In the genomic region with DNA sequence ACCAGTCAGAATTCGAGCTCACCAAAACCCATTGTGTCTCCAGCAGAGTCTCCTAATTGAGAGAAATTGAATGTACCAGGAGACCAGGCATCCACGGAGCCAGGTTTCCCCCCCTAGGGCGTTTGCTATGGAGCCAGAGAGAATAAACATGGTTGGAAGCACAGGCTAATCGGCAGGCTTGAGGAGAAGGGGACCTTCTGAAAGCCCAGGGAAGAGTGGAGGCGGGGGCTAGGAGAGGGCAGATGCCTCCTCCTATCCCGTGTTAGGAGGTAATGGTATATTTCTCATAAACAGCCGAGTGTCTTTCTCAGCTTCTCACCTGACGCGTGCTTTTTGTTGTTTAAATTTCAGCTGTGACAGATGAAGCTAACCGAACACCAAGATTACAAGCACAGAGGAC, we compare ENCODE assay signal across 23 mouse cellular contexts. TPM values are rescaled to one million over a fixed set of nuclear protein-coding genes. Genes with fewer than 3 reads are reported as not detected.
DNase-seq lines count a peak whose midpoint lies in the region; ATAC-seq and TF ChIP-seq lines count a peak whose summit lies in the region.
"Had no signal": no experiment of that assay in that cellular context is flagged by ENCODE, and none has a peak within 500 bp of the region (broad histone marks: within the 10 kb centered on the region; RNA-seq: fewer than 3 reads in every experiment).

No protein-coding gene starts in this region.

- H3K9me3 ChIP-seq in heart, embryonic 12.5 days (replicated peaks), result no peaks in the 10 kb centered on the region
- no peaks in the 10 kb centered on the region for H3K9me3 ChIP-seq in midbrain, embryonic 13.5 days
- no peaks in the 10 kb centered on the region for H3K9me3 ChIP-seq in midbrain, postnatal 0 days (ENCODE audit: low read length)
- H3K9me3 ChIP-seq in liver, embryonic 12.5 days (replicated peaks), result no peaks in the 10 kb centered on the region
- H3K9me3 ChIP-seq in limb, embryonic 10.5 days (replicated peaks), result no peaks in the 10 kb centered on the region
- H3K9me3 ChIP-seq: heart, embryonic 15.5 days; liver, embryonic 15.5 days had no signal

- no peak for ATAC-seq in heart, embryonic 12.5 days (ENCODE audit: insufficient number of reproducible peaks, low FRiP score)
- no peak for ATAC-seq in midbrain, embryonic 13.5 days
- no peak for ATAC-seq in midbrain, postnatal 0 days (ENCODE audit: low FRiP score)
- no peak for ATAC-seq in liver, embryonic 12.5 days
- ATAC-seq: activated CD4-positive, CD25-positive, alpha-beta regulatory T cell, adult 4 months; CD4-positive, CD25-positive, alpha-beta regulatory T cell, adult 4 months had no signal

- no peak overlapping the region for H3K27ac ChIP-seq in heart, embryonic 12.5 days (ENCODE audit: poor library complexity, severe bottlenecking)
- H3K27ac ChIP-seq in midbrain, embryonic 13.5 days, result no peak overlapping the region
- H3K27ac ChIP-seq in midbrain, postnatal 0 days (ENCODE audit: low read depth, low read length), result no peak overlapping the region
- H3K27ac ChIP-seq in liver, embryonic 12.5 days, result no peak overlapping the region
- no peak overlapping the region for H3K27ac ChIP-seq in limb, embryonic 10.5 days
- H3K27ac ChIP-seq: heart, embryonic 15.5 days; kidney, postnatal 0 days; liver, embryonic 15.5 days; stomach, postnatal 0 days had no signal

- H3K4me2 ChIP-seq in heart, embryonic 12.5 days, result peak overlapping the region; percentile 18; the same call in 1 of the 2 replicates
- peak overlapping the region; percentile 10; the same call in 1 of the 2 replicates for H3K4me2 ChIP-seq in midbrain, embryonic 13.5 days (replicated peaks)
- no peak overlapping the region for H3K4me2 ChIP-seq in midbrain, postnatal 0 days (ENCODE audit: low read depth, low read length, poor library complexity, severe bottlenecking)
- no peak overlapping the region for H3K4me2 ChIP-seq in liver, embryonic 12.5 days
- H3K4me2 ChIP-seq: heart, embryonic 15.5 days; liver, embryonic 15.5 days had no signal

- peak; percentile 37 for DNase-seq in adrenal gland, postnatal 14 days
- DNase-seq in adrenal gland, adult 8-10 months, result no peak
- DNase-seq in heart, postnatal 4 days, result no peak
- no peak for DNase-seq in midbrain, postnatal 0 days (ENCODE audit: low spot score)
- DNase-seq in limb, embryonic 10.5 days (ENCODE audit: low spot score), result no peak
- DNase-seq: cerebellum, adult 8-10 months; kidney, adult 11 months; layer of hippocampus, postnatal 36 days had no signal

- H3K36me3 ChIP-seq in heart, embryonic 12.5 days, result no peaks in the 10 kb centered on the region
- H3K36me3 ChIP-seq in midbrain, embryonic 13.5 days, result no peaks in the 10 kb centered on the region
- H3K36me3 ChIP-seq in midbrain, postnatal 0 days (ENCODE audit: insufficient read depth, low read length), result no peaks in the 10 kb centered on the region
- H3K36me3 ChIP-seq in liver, embryonic 12.5 days, result no peaks in the 10 kb centered on the region
- H3K36me3 ChIP-seq in limb, embryonic 10.5 days, result no peaks in the 10 kb centered on the region
- H3K36me3 ChIP-seq: heart, embryonic 15.5 days; liver, embryonic 15.5 days had no signal

- TF ChIP-seq CTCF in midbrain, postnatal 0 days (IDR thresholded peaks at IDR 0.05), result no peak

- H3K9ac ChIP-seq in heart, embryonic 12.5 days, result 0 out of 2 replicates have a peak overlapping the region, but pooled peaks have one; percentile 25
- no peak overlapping the region for H3K9ac ChIP-seq in midbrain, embryonic 13.5 days (replicated peaks)
- no peak overlapping the region for H3K9ac ChIP-seq in midbrain, postnatal 0 days (replicated peaks; ENCODE audit: low read length, poor library complexity, severe bottlenecking)
- no peak overlapping the region for H3K9ac ChIP-seq in liver, embryonic 12.5 days
- H3K9ac ChIP-seq: heart, embryonic 15.5 days; liver, embryonic 15.5 days had no signal

- WGBS in heart, embryonic 12.5 days, result 35% methylated on average over 10 of the region's 10 CpGs
- 13% methylated on average over 10 of the region's 10 CpGs for WGBS in midbrain, embryonic 13.5 days
- 18% methylated on average over 10 of the region's 10 CpGs for WGBS in midbrain, postnatal 0 days
- whole genome bisulfite sequencing in liver, embryonic 12.5 days (ENCODE audit: insufficient replicate concordance), result 31% methylated on average over 10 of the region's 10 CpGs
- WGBS in limb, embryonic 10.5 days, result 20% methylated on average over 10 of the region's 10 CpGs

- no peak overlapping the region for H3K4me3 ChIP-seq in heart, embryonic 12.5 days
- H3K4me3 ChIP-seq in midbrain, embryonic 13.5 days (replicated peaks), result no peak overlapping the region
- H3K4me3 ChIP-seq in midbrain, postnatal 0 days (ENCODE audit: low read depth, low read length), result no peak overlapping the region
- no peak overlapping the region for H3K4me3 ChIP-seq in liver, embryonic 12.5 days
- no peak overlapping the region for H3K4me3 ChIP-seq in limb, embryonic 10.5 days
- H3K4me3 ChIP-seq: heart, embryonic 15.5 days; liver, embryonic 15.5 days had no signal

- H3K4me1 ChIP-seq in heart, embryonic 12.5 days (replicated peaks), result peaks cover 29% of the 10 kb centered on the region
- peaks cover 17% of the 10 kb centered on the region for H3K4me1 ChIP-seq in midbrain, embryonic 13.5 days (replicated peaks)
- H3K4me1 ChIP-seq in midbrain, postnatal 0 days (ENCODE audit: insufficient read depth, low read length), result peaks cover 3% of the 10 kb centered on the region; the same call in 1 of the 2 replicates
- no peaks in the 10 kb centered on the region for H3K4me1 ChIP-seq in liver, embryonic 12.5 days
- peaks cover 35% of the 10 kb centered on the region for H3K4me1 ChIP-seq in limb, embryonic 10.5 days
- H3K4me1 ChIP-seq: liver, embryonic 15.5 days had no signal

- peaks cover 68% of the 10 kb centered on the region for H3K27me3 ChIP-seq in heart, embryonic 12.5 days (replicated peaks)
- peaks cover 72% of the 10 kb centered on the region for H3K27me3 ChIP-seq in midbrain, embryonic 13.5 days
- H3K27me3 ChIP-seq in midbrain, postnatal 0 days (ENCODE audit: insufficient read depth, low read length), result peaks cover 23% of the 10 kb centered on the region
- H3K27me3 ChIP-seq in liver, embryonic 12.5 days (replicated peaks), result peaks cover 78% of the 10 kb centered on the region
- H3K27me3 ChIP-seq in limb, embryonic 10.5 days (ENCODE audit: low read depth, poor library complexity, severe bottlenecking), result peaks cover 77% of the 10 kb centered on the region

RNA-seq across cellular contexts. Expression of a gene that starts 8.4 kb away (rescaled TPM):
- total RNA-seq in adrenal gland, postnatal 14 days (2021), result 12.0 and 14.7 TPM in 2 replicates
- 10 to 100 TPM; 10.5 to 28.1 (median 17.4) TPM for total RNA-seq in adrenal gland, adult 8-10 months (2022)
- polyA plus RNA-seq in heart, embryonic 12.5 days (2016; fragmentation: Nextera tagmentation; extraction: Ambion mirVana), result 62.0 and 66.2 TPM in 2 replicates
- total RNA-seq in heart, postnatal 4 days (2021), result under 1 TPM; 0.74 to 0.81 TPM
- polyA plus RNA-seq in midbrain, embryonic 13.5 days (2015; fragmentation: Nextera tagmentation; extraction: Ambion mirVana), result not detected in 2 replicates
- total RNA-seq in midbrain, postnatal 0 days (2014; rRNA removed), result not detected in 2 replicates
- not detected in 2 replicates for polyA plus RNA-seq in midbrain, postnatal 0 days (2015; fragmentation: Nextera tagmentation; extraction: Ambion mirVana)
- 1.6 and 3.0 TPM in 2 replicates for polyA plus RNA-seq in liver, embryonic 12.5 days (2016; fragmentation: Nextera tagmentation; extraction: Ambion mirVana)
- 3.3 and 8.5 TPM in 2 replicates for polyA plus RNA-seq in limb, embryonic 10.5 days (2016; fragmentation: Nextera tagmentation; extraction: Ambion mirVana)
- total RNA-seq: common myeloid progenitor, adult 5-6 weeks; gastrocnemius, adult 8-10 months; granulocyte monocyte progenitor cell, adult 5-6 weeks; layer of hippocampus, postnatal 36 days; left cerebral cortex, postnatal 14 days; monocyte, adult 5-6 weeks; neutrophil, adult 5-6 weeks had no signal
- polyA plus RNA-seq: activated CD4-positive, CD25-positive, alpha-beta regulatory T cell, adult 4 months; CD4-positive, CD25-positive, alpha-beta regulatory T cell, adult 4 months had no signal

RNA-seq across cellular contexts. Expression of a gene that starts 39.5 kb away (rescaled TPM):
- 47.2 and 48.8 TPM in 2 replicates for total RNA-seq in adrenal gland, postnatal 14 days (2021)
- 10 to 100 TPM; 51.1 to 63.4 (median 59.3) TPM for total RNA-seq in adrenal gland, adult 8-10 months (2022)
- 15.0 and 17.3 TPM in 2 replicates for polyA plus RNA-seq in heart, embryonic 12.5 days (2016; fragmentation: Nextera tagmentation; extraction: Ambion mirVana)
- 10 to 100 TPM; 31.9 to 36.7 TPM for total RNA-seq in heart, postnatal 4 days (2021)
- 8.9 and 9.8 TPM in 2 replicates for polyA plus RNA-seq in midbrain, embryonic 13.5 days (2015; fragmentation: Nextera tagmentation; extraction: Ambion mirVana)
- total RNA-seq in midbrain, postnatal 0 days (2014; rRNA removed), result 35.1 and 40.1 TPM in 2 replicates
- 9.4 and 11.6 TPM in 2 replicates for polyA plus RNA-seq in midbrain, postnatal 0 days (2015; fragmentation: Nextera tagmentation; extraction: Ambion mirVana)
- polyA plus RNA-seq in liver, embryonic 12.5 days (2016; fragmentation: Nextera tagmentation; extraction: Ambion mirVana), result 9.2 and 10.0 TPM in 2 replicates
- 11.2 and 12.4 TPM in 2 replicates for polyA plus RNA-seq in limb, embryonic 10.5 days (2016; fragmentation: Nextera tagmentation; extraction: Ambion mirVana)

Comparison
In these comparisons a context has a peak if more than half of its experiments do, and no peak if none do; other contexts are left out.
1. H3K4me2 ChIP-seq: peak in heart, embryonic 12.5 days (single experiment) and midbrain, embryonic 13.5 days (single experiment); none in midbrain, postnatal 0 days (single experiment) and liver, embryonic 12.5 days (single experiment).